Mouse (Mus musculus) kidney, postnatal 36 days (tissue): ENCODE results near the gene Afdn.
"Not testable (repeated sequence)": the region's sequence is repeated elsewhere in the genome, so short reads cannot be mapped to it uniquely, and the experiment has no call there.

Source experiments
- DNase-seq, 2 experiments: peaks; one replicate each; pipeline ENCODE4 v3.0.0; 2021 to 2022; ENCODE audit warnings: mixed read lengths in 2 of 2

Gene Afdn

DNA sequence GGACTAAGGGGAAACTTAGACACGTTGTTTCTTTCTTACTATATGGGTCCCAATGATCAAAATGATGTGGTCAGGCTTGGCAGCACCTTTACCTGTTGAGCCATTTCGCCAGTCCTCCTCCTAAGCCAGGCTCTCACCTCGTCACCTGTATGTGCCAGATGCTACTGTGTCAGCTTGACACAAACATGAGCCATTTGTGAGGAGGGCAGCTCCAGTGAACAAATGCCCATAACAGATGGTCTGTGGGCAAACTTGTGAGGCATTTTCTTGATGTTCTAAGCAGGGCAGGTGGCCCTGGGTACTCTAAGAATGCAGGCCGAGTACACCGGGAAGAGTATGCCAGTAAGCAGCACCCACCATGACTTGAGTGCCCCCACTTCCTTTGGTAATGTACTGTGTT, 21.6 kb downstream of the Afdn start:
- no peak for DNase-seq

GRCm38 (mm10) chr17:13783469-13783868, 23.1 kb downstream of the Afdn start:
- DNase-seq = no peak

GRCm38 (mm10) chr17:13790033-13790432, 29.7 kb downstream of the Afdn start:
- DNase-seq = not testable (repeated sequence)

GRCm38 (mm10) chr17:13797691-13798090, 37.4 kb downstream of the Afdn start:
- no peak for DNase-seq

DNA sequence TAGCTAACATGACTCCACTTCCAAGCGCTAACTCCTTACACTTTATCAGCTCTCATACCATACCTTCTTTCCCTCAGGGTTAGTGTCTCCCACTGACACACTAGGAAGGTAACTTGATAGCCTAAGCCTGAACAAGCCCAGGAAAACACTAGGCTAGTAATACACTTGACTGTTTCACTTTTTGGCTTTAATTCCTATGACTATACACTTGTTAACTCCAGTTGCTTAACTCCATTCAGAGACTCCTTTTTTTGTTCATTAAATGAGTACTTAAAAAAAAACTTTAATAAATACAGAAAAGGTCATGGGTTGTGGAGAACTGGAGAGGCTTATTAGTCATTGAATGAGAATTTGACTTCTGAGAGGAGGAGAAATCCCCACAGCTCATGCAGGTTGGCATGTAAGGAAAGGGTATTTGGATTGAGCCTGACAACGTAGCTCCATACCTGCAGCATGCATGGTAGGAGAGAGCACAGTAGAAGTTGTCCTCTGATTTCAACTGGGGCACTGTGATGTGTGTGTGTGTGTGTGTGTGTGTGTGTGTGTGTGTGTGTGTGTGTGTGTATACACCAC, 42.6 kb downstream of the Afdn start:
- no peak for DNase-seq

- no peak for DNase-seq
These were observed 45.7 kb downstream of the Afdn start for GRCm38 (mm10) chr17:13806016-13806415.

- DNase-seq = no peak
These were observed 57.5 kb downstream of the Afdn start for GRCm38 (mm10) chr17:13817789-13818188.

DNA sequence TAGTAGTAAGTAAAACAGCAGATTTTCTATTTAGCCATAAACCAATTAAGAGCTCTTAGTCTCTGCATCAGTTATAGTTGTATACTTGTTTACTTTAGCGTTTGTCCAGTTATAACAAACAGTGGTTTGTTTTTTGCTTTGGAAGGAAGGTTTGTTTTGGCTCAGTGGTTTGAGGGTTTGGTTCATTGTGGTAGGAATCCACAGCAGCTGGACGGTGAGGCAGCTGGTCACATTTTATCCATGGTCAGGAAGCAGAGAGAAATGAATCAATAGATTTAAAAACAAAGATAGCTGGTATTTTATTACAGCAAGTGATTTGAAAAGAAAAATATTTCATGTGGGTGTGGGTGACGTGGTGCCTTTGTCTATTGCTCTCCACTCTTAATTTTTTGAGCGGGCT, 59.0 kb downstream of the Afdn start:
- DNase-seq = no peak

DNA sequence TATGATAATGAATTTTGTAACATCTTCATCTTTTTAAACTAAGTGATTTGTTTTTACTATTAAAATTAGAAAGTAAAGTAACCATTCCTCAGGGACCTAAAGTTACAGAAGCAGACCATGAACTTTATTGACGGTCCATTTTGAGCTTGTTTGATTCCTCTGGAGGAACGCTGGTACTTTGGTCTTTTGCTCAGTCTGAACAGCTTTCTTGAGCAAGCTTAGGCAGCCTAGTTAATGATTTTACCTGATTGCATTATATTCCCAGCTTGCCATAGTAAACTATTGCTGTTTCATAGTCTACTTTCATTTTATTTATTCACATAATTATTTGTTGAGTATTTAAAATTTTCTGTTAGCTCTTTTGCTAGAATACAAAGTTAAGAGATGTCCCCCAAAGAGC, 60.3 kb downstream of the Afdn start:
- peak in 1 of 2 experiments; percentile 29 for DNase-seq

- no peak for DNase-seq
These were observed 65.1 kb downstream of the Afdn start for GRCm38 (mm10) chr17:13825421-13825820.

- DNase-seq = no peak
These were observed 69.9 kb downstream of the Afdn start for GRCm38 (mm10) chr17:13830234-13830633.

- peak; percentile 62 to 66 for DNase-seq
These were observed 70.5 kb downstream of the Afdn start for GRCm38 (mm10) chr17:13830636-13831341.

GRCm38 (mm10) chr17:13835876-13836275, 75.5 kb downstream of the Afdn start:
- DNase-seq = peak; percentile 21 to 29

DNA sequence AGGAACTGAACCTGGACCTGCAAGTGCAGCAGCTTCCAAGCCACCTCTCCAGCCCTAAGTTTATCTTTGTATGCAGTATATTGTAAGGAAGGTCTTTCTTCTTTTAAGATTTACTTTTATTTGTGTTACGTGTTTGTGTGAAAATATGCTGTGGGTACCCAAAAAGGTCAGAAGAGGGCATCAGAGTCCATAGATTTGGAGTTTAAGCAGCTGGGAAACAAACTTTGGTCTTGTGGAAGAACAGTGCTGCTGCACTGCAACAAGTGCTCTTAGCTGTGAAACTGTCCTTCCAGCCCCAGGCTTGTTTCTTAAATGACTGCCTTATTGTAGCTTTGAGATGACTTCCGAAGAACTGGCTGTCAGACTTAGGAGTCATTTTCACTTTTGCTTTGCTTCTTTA, 89.8 kb downstream of the Afdn start:
- DNase-seq = peak in 1 of 2 experiments; percentile 32

- DNase-seq = not testable (repeated sequence)
These were observed 93.5 kb downstream of the Afdn start for GRCm38 (mm10) chr17:13853883-13854282.

GRCm38 (mm10) chr17:13855396-13855795, 95.1 kb downstream of the Afdn start:
- DNase-seq = no peak

GRCm38 (mm10) chr17:13856429-13857090, 96.2 kb downstream of the Afdn start:
- DNase-seq = no peak

GRCm38 (mm10) chr17:13865340-13865739, 105.0 kb downstream of the Afdn start:
- DNase-seq = peak; percentile 62 to 68

GRCm38 (mm10) chr17:13866951-13867351, 106.6 kb downstream of the Afdn start:
- no peak for DNase-seq

GRCm38 (mm10) chr17:13867475-13867874, 107.1 kb downstream of the Afdn start:
- DNase-seq = peak; percentile 43 to 71

DNA sequence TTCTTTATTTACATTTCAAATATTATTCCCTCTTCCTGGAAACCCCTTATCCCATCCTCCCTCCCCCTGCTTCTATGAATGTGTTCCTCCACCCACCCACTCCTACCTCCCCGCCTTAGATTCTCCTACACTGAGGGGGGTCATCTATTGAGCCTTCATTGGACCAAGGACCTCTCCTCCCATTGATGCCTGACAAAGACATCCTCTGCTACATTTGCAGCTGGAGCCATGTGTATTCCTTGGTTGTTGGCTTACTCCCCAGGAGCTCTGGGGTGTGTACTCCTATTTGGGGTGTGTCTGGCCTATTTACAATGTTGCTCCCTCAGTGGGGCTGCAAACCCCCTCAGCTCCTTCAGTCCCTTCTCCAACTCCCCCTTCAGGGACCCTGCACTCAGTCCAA, 109.9 kb downstream of the Afdn start:
- DNase-seq = no peak

- no peak for DNase-seq
These were observed 113.9 kb downstream of the Afdn start for GRCm38 (mm10) chr17:13874245-13874644.

- DNase-seq = peak; percentile 12 to 43
These were observed 117.1 kb downstream of the Afdn start for GRCm38 (mm10) chr17:13877460-13877859.

GRCm38 (mm10) chr17:13879731-13880130, 119.4 kb downstream of the Afdn start:
- no peak for DNase-seq
